Mouse (Mus musculus) liver, adult 2 months (tissue): ENCODE results near the gene Pygb.

Experiments
- CTCF ChIP-seq: fragments of 200-500 bp; IDR thresholded peaks from 2 replicates; pipeline ENCODE4 v1.5.1; 2011; ENCODE audit warnings: low read depth, low read length, control low read depth
- POLR2A ChIP-seq: fragments of 200-500 bp; IDR thresholded peaks from 2 replicates; pipeline ENCODE4 v1.6.1; 2011; ENCODE audit warnings: low read length, control low read depth; ENCODE audit not compliant: insufficient read depth; ENCODE audit errors: extremely low read depth

- TF ChIP-seq CTCF (0 out of 2 replicates have a peak, but pooled peaks have one; percentile 10), POLR2A (no peak)
Measured at GRCm38 (mm10) chr2:150828654-150829053, 42.1 kb downstream of the Pygb start.
